Mouse (Mus musculus): ENCODE measurements around the gene Peli2. TPM values are rescaled to one million over a fixed set of nuclear protein-coding genes. Genes with fewer than 3 reads are reported as not detected.

Peli2 gene
- polyA plus RNA-seq, 1 experiment from 2014 or later: 5.2 TPM

DNA sequence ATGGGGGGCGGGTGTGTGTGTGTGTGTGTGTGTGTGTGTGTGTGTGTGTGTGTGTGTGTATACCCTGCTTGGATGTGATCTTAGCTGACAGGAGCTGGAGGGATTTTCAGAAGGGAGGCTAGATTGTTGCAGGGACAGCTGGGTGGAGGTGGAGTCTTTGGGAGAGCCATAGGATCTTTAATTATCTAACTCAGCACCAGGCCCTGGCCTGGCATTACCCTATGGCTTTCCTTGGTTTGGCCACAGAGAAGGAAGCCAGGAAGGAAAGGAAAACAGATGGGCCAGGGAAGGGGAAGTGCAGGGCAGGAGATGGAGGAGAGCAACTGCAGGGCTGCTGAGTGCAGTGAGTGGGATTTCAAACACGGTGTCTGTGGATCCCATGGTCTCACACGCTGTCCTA lies 18.8 kb downstream of the Peli2 start:
- H3K27me3 ChIP-seq: peaks cover 3% of the 10 kb centered on the region
- no peak overlapping the region for H3K27ac ChIP-seq
- no peaks in the 10 kb centered on the region for H3K9me3 ChIP-seq
- H3K4me3 ChIP-seq: no peak overlapping the region
- no peak overlapping the region for H3K9ac ChIP-seq
- H3K36me3 ChIP-seq: no peaks in the 10 kb centered on the region
- ATAC-seq (ENCODE audit: insufficient number of reproducible peaks, insufficient read depth, low FRiP score, low TSS enrichment, low read depth): no peak
- WGBS: 84% methylated on average over 3 of the region's 3 CpGs
- H3K4me2 ChIP-seq: no peak overlapping the region
- peaks cover 51% of the 10 kb centered on the region for H3K4me1 ChIP-seq

- 66% methylated on average over 8 of the region's 8 CpGs for WGBS
- peaks cover 31% of the 10 kb centered on the region for H3K4me1 ChIP-seq
These were observed 21.1 kb downstream of the Peli2 start for GRCm38 (mm10) chr14:48141694-48142093.

GRCm38 (mm10) chr14:48142696-48143095 lies 22.1 kb downstream of the Peli2 start:
- H3K4me1 ChIP-seq: peaks cover 21% of the 10 kb centered on the region

More at GRCm38 (mm10) chr14:48141694-48142093, 21.1 kb downstream of the Peli2 start:
- no peak for ATAC-seq (ENCODE audit: insufficient number of reproducible peaks, insufficient read depth, low FRiP score, low TSS enrichment, low read depth)
- Histone ChIP-seq H3K9ac (no peak overlapping the region), H3K4me2 (no peak overlapping the region), H3K27me3 (no peaks in the 10 kb centered on the region), H3K4me3 (no peak overlapping the region), H3K9me3 (no peaks in the 10 kb centered on the region), H3K36me3 (no peaks in the 10 kb centered on the region), H3K27ac (no peak overlapping the region)

GRCm38 (mm10) chr14:48143141-48143540 lies 22.5 kb downstream of the Peli2 start:
- WGBS: 39% methylated on average over 4 of the region's 4 CpGs
- no peak overlapping the region for H3K4me3 ChIP-seq
- no peak for ATAC-seq (ENCODE audit: insufficient number of reproducible peaks, insufficient read depth, low FRiP score, low TSS enrichment, low read depth)
- H3K27ac ChIP-seq: no peak overlapping the region
- H3K4me2 ChIP-seq: no peak overlapping the region
- no peaks in the 10 kb centered on the region for H3K9me3 ChIP-seq
- H3K4me1 ChIP-seq: peaks cover 16% of the 10 kb centered on the region
- no peak overlapping the region for H3K9ac ChIP-seq
- H3K27me3 ChIP-seq: no peaks in the 10 kb centered on the region
- no peaks in the 10 kb centered on the region for H3K36me3 ChIP-seq

More at GRCm38 (mm10) chr14:48142696-48143095, 22.1 kb downstream of the Peli2 start:
- ATAC-seq (ENCODE audit: insufficient number of reproducible peaks, insufficient read depth, low FRiP score, low TSS enrichment, low read depth): no peak
- no peak overlapping the region for H3K27ac ChIP-seq
- H3K9ac ChIP-seq: no peak overlapping the region
- H3K9me3 ChIP-seq: no peaks in the 10 kb centered on the region
- no peaks in the 10 kb centered on the region for H3K27me3 ChIP-seq
- 50% methylated on average over 10 of the region's 10 CpGs for WGBS
- H3K4me3 ChIP-seq: no peak overlapping the region
- H3K4me2 ChIP-seq: no peak overlapping the region
- no peaks in the 10 kb centered on the region for H3K36me3 ChIP-seq

DNA sequence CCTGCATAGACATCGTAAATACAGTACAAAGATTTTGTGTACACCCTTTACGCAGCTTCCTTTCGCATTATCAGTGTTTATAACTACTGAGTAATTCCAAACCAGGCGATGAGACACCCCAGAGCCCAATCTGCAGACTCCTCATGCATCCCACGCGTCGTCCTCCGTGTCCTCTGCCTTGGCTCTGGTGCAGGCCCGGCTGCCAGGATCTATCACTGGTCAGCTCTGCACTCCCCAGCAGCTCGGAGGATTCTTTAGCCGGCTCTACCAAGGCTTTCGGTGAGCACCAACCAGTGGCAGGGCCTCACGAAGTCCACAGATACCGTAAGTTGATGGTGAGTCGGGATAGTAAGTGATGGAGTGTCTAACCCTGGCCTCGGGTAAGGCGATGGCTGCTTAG lies 23.7 kb downstream of the Peli2 start:
- H3K27ac ChIP-seq: no peak overlapping the region
- H3K27me3 ChIP-seq: no peaks in the 10 kb centered on the region
- H3K4me1 ChIP-seq: peaks cover 11% of the 10 kb centered on the region
- no peak overlapping the region for H3K4me2 ChIP-seq
- no peak overlapping the region for H3K4me3 ChIP-seq
- H3K36me3 ChIP-seq: no peaks in the 10 kb centered on the region
- no peak overlapping the region for H3K9ac ChIP-seq
- no peaks in the 10 kb centered on the region for H3K9me3 ChIP-seq
- 92% methylated on average over 17 of the region's 17 CpGs for WGBS
- ATAC-seq (ENCODE audit: insufficient number of reproducible peaks, insufficient read depth, low FRiP score, low TSS enrichment, low read depth): no peak

DNA sequence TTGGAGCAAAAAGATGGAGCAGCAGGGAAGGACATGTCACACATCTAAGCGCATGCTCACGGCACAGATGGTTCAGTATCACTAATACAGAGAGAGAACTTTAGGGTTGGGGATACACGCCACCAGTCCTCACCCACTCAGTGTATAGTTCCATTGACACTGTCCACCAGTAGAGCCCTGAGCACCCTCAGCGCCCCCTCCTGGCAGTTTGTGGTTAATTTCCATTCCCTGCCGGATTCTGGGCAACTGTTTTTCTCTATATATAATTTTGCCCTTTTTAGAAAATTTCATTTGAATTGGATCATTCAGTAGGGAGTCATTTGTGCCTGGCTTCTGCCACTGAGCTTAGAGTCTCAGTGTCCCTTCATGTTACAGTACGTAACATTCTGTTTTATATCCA lies 27.1 kb downstream of the Peli2 start:
- no peak for ATAC-seq (ENCODE audit: insufficient number of reproducible peaks, insufficient read depth, low FRiP score, low TSS enrichment, low read depth)
- no peak overlapping the region for H3K4me2 ChIP-seq
- H3K27me3 ChIP-seq: no peaks in the 10 kb centered on the region
- H3K9ac ChIP-seq: no peak overlapping the region
- no peaks in the 10 kb centered on the region for H3K9me3 ChIP-seq
- H3K4me1 ChIP-seq: peaks cover 18% of the 10 kb centered on the region
- 84% methylated on average over 6 of the region's 6 CpGs for WGBS
- no peaks in the 10 kb centered on the region for H3K36me3 ChIP-seq
- H3K27ac ChIP-seq: no peak overlapping the region
- H3K4me3 ChIP-seq: no peak overlapping the region

- Histone ChIP-seq H3K9me3 (no peaks in the 10 kb centered on the region), H3K4me1 (peaks cover 10% of the 10 kb centered on the region), H3K4me2 (no peak overlapping the region), H3K27ac (no peak overlapping the region), H3K4me3 (no peak overlapping the region), H3K36me3 (no peaks in the 10 kb centered on the region), H3K9ac (no peak overlapping the region), H3K27me3 (no peaks in the 10 kb centered on the region)
- no peak for ATAC-seq (ENCODE audit: insufficient number of reproducible peaks, insufficient read depth, low FRiP score, low TSS enrichment, low read depth)
- WGBS: 84% methylated on average over 6 of the region's 6 CpGs
These were observed 28.0 kb downstream of the Peli2 start for GRCm38 (mm10) chr14:48148615-48149014.

GRCm38 (mm10) chr14:48149351-48149750 lies 28.7 kb downstream of the Peli2 start:
- Histone ChIP-seq H3K27ac (no peak overlapping the region), H3K27me3 (no peaks in the 10 kb centered on the region), H3K36me3 (no peaks in the 10 kb centered on the region), H3K4me2 (no peak overlapping the region), H3K4me1 (peaks cover 10% of the 10 kb centered on the region; the same call in 1 of the 2 replicates), H3K9me3 (no peaks in the 10 kb centered on the region), H3K9ac (no peak overlapping the region), H3K4me3 (no peak overlapping the region)
- 85% methylated on average over 9 of the region's 9 CpGs for WGBS
- no peak for ATAC-seq (ENCODE audit: insufficient number of reproducible peaks, insufficient read depth, low FRiP score, low TSS enrichment, low read depth)

DNA sequence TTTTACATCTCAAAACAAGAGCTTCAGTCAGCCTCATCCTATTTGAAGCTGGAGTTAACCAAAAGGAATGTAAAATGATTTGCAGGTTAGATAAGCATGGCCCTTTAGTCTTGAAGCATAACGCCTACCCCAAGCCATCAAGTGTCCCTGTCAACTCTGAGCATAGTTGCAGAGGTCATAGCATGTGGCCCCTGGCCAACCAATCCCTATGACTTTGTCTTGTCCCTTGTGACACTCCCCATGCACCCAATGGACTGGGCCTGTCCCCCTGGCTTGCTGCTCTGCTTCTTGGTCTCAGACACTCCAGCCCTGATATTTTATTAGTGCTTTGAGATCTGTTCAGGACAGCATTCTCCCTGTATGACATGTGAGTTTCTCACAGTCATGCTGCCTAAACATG lies 30.3 kb downstream of the Peli2 start:
- H3K27ac ChIP-seq: no peak overlapping the region
- no peaks in the 10 kb centered on the region for H3K36me3 ChIP-seq
- H3K4me2 ChIP-seq: no peak overlapping the region
- H3K4me1 ChIP-seq: peaks cover 21% of the 10 kb centered on the region
- no peaks in the 10 kb centered on the region for H3K27me3 ChIP-seq
- no peaks in the 10 kb centered on the region for H3K9me3 ChIP-seq
- no peak for ATAC-seq (ENCODE audit: insufficient number of reproducible peaks, insufficient read depth, low FRiP score, low TSS enrichment, low read depth)
- WGBS: 83% methylated on average over 1 of the region's 1 CpGs
- H3K4me3 ChIP-seq: no peak overlapping the region
- H3K9ac ChIP-seq: no peak overlapping the region

- Histone ChIP-seq H3K4me2 (no peak overlapping the region), H3K4me3 (no peak overlapping the region), H3K9ac (no peak overlapping the region), H3K4me1 (peaks cover 21% of the 10 kb centered on the region), H3K9me3 (no peaks in the 10 kb centered on the region), H3K27me3 (no peaks in the 10 kb centered on the region), H3K36me3 (no peaks in the 10 kb centered on the region), H3K27ac (no peak overlapping the region)
- 76% methylated on average over 2 of the region's 2 CpGs for WGBS
- no peak for ATAC-seq (ENCODE audit: insufficient number of reproducible peaks, insufficient read depth, low FRiP score, low TSS enrichment, low read depth)
These were observed 30.9 kb downstream of the Peli2 start for GRCm38 (mm10) chr14:48151554-48151953.

DNA sequence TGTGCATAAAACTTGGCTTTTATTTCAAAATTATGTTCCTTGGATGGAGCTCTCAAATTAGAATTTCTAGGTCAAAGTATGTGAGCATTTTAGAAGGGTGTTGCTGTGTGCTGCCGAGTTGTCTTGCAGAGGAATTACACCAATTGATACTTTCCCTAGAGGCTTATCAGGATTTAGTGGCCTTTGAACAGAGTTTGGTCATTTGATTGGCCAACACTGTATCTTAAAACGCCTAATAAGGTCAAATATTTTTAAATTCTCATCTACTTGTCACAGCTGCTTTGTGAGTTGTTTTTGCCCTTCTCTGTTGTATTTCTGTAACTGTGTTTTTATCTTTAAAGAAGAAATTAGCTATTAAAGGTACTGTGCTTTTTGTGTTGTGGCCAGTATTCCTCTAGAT lies 32.4 kb downstream of the Peli2 start:
- peaks cover 25% of the 10 kb centered on the region for H3K4me1 ChIP-seq
- H3K9ac ChIP-seq: no peak overlapping the region
- H3K4me2 ChIP-seq: no peak overlapping the region
- ATAC-seq (ENCODE audit: insufficient number of reproducible peaks, insufficient read depth, low FRiP score, low TSS enrichment, low read depth): no peak
- no peaks in the 10 kb centered on the region for H3K9me3 ChIP-seq
- H3K4me3 ChIP-seq: no peak overlapping the region
- no peaks in the 10 kb centered on the region for H3K27me3 ChIP-seq
- H3K27ac ChIP-seq: no peak overlapping the region
- WGBS: 50% methylated on average over 2 of the region's 2 CpGs
- no peaks in the 10 kb centered on the region for H3K36me3 ChIP-seq

GRCm38 (mm10) chr14:48153865-48154511 lies 33.4 kb downstream of the Peli2 start:
- Histone ChIP-seq H3K4me2 (no peak overlapping the region), H3K36me3 (no peaks in the 10 kb centered on the region), H3K9ac (no peak overlapping the region), H3K27ac (no peak overlapping the region), H3K27me3 (no peaks in the 10 kb centered on the region), H3K9me3 (no peaks in the 10 kb centered on the region), H3K4me1 (peaks cover 29% of the 10 kb centered on the region), H3K4me3 (no peak overlapping the region)
- WGBS: 75% methylated on average over 5 of the region's 5 CpGs
- ATAC-seq (ENCODE audit: insufficient number of reproducible peaks, insufficient read depth, low FRiP score, low TSS enrichment, low read depth): no peak

Measured in embryonic facial prominence, embryonic 13.5 days (tissue).